Mouse (Mus musculus) forebrain, embryonic 16.5 days (tissue): ENCODE data around the gene Krt9. TPM values are rescaled to one million over a fixed set of nuclear protein-coding genes. Genes with fewer than 3 reads are reported as not detected.
"Not testable (repeated sequence)": the region's sequence is repeated elsewhere in the genome, so short reads cannot be mapped to it uniquely, and the experiment has no call there.

Experiments
- ATAC-seq: fragments of 200-750 bp; cut with Nextera tagmentation; 2 replicates; pipeline ENCODE4 v1.8.0; 2017; ENCODE audit warnings: mild to moderate bottlenecking, moderate library complexity
- H3K27ac ChIP-seq: fragments of 300-500 bp; sonication (generic); 2 replicates; pipeline ENCODE4 v1.5.1; 2014; ENCODE audit warnings: low read length, control low read depth
- H3K27me3 ChIP-seq: fragments of 300-500 bp; sonication (generic); replicated peaks from 2 replicates; pipeline ENCODE4 v1.6.1; 2014; ENCODE audit warnings: low read length; ENCODE audit not compliant: control insufficient read depth, insufficient read depth
- H3K36me3 ChIP-seq: fragments of 300-500 bp; sonication (generic); 2 replicates; pipeline ENCODE4 v1.6.1; 2014; ENCODE audit not compliant: control insufficient read depth, insufficient read depth
- H3K4me1 ChIP-seq: fragments of 300-500 bp; sonication (generic); replicated peaks from 2 replicates; pipeline ENCODE4 v1.6.1; 2014; ENCODE audit warnings: low read length; ENCODE audit not compliant: control insufficient read depth, insufficient read depth
- H3K4me2 ChIP-seq: fragments of 300-500 bp; sonication (generic); 2 replicates; pipeline ENCODE4 v1.6.1; 2014; ENCODE audit warnings: mild to moderate bottlenecking, low read length, control low read depth
- H3K4me3 ChIP-seq: fragments of 300-500 bp; sonication (generic); replicated peaks from 2 replicates; pipeline ENCODE4 v1.5.1; 2014; ENCODE audit warnings: mild to moderate bottlenecking, low read length, control low read depth
- H3K9ac ChIP-seq: fragments of 300-500 bp; sonication (generic); replicated peaks from 2 replicates; pipeline ENCODE4 v1.6.1; 2014; ENCODE audit warnings: low read depth, low read length, control low read depth
- H3K9me3 ChIP-seq: fragments of 300-500 bp; sonication (generic); 2 replicates; pipeline ENCODE4 v1.6.1; 2016; ENCODE audit warnings: low read length; ENCODE audit not compliant: control insufficient read depth
- WGBS: fragments of 180-500 bp; shearing (Covaris S2); extraction: QIAGEN DNeasy Blood & Tissue Kit; methylation state at CpG from one replicate; pipeline ENCODE4 v1.1.7; 2014; 5-methylcytosine and 5-hydroxymethylcytosine counted together
- polyA plus RNA-seq: library from polyadenylated mRNA; unstranded; fragments of >200 nt; fragmentation: Nextera tagmentation; extraction: Ambion mirVana; gene quantifications from 2 replicates; pipeline ENCODE4 v1.2.1, GENCODE M21; 2015

Gene Krt9
- not detected in 2 replicates for polyA plus RNA-seq

- Histone ChIP-seq H3K9ac (no peak within 1 kb of the TSS), H3K9me3 (no peaks in the 10 kb centered on the region), H3K4me2 (no peak within 1 kb of the TSS), H3K27ac (no peak within 1 kb of the TSS), H3K4me1 (no peaks in the 10 kb centered on the region), H3K27me3 (no peaks in the 10 kb centered on the region), H3K4me3 (no peak within 1 kb of the TSS), H3K36me3 (no peaks in the 10 kb centered on the region)
- 65% methylated on average over 9 of the region's 9 CpGs for WGBS
- no peak for ATAC-seq
These were observed at the start of gene Krt9 for GRCm38 (mm10) chr11:100192992-100193391. Krt9 (minus strand) TSS chr11:100193246.

GRCm38 (mm10) chr11:100240272-100240671, 47.2 kb upstream of the Krt9 start:
- not testable (repeated sequence) for H3K4me3 ChIP-seq, H3K9ac ChIP-seq, H3K36me3 ChIP-seq, H3K4me1 ChIP-seq, H3K4me2 ChIP-seq, H3K27me3 ChIP-seq, H3K27ac ChIP-seq, H3K9me3 ChIP-seq, ATAC-seq
- WGBS, result 90% methylated on average over 4 of the region's 4 CpGs

- 41% methylated on average over 8 of the region's 8 CpGs for WGBS
- ATAC-seq, result no peak
- no peak overlapping the region for H3K4me2 ChIP-seq
- no peak overlapping the region for H3K4me3 ChIP-seq
- H3K4me1 ChIP-seq, result no peaks in the 10 kb centered on the region
- no peak overlapping the region for H3K27ac ChIP-seq
- H3K9me3 ChIP-seq, result no peaks in the 10 kb centered on the region
- H3K9ac ChIP-seq, result no peak overlapping the region
- H3K27me3 ChIP-seq, result no peaks in the 10 kb centered on the region
- no peaks in the 10 kb centered on the region for H3K36me3 ChIP-seq
These were observed 28.7 kb upstream of the Krt9 start for GRCm38 (mm10) chr11:100221741-100222140.

- no peaks in the 10 kb centered on the region for H3K27me3 ChIP-seq
- no peak overlapping the region for H3K4me2 ChIP-seq
- H3K4me3 ChIP-seq, result no peak overlapping the region
- no peaks in the 10 kb centered on the region for H3K9me3 ChIP-seq
- no peak for ATAC-seq
- H3K36me3 ChIP-seq, result no peaks in the 10 kb centered on the region
- no peak overlapping the region for H3K27ac ChIP-seq
- no peak overlapping the region for H3K9ac ChIP-seq
- WGBS, result 76% methylated on average over 4 of the region's 4 CpGs
- H3K4me1 ChIP-seq, result no peaks in the 10 kb centered on the region
These were observed 26.3 kb upstream of the Krt9 start for GRCm38 (mm10) chr11:100219304-100219703.

- H3K4me2 ChIP-seq, result no peak overlapping the region
- H3K4me1 ChIP-seq, result no peaks in the 10 kb centered on the region
- H3K9me3 ChIP-seq, result no peaks in the 10 kb centered on the region
- no peak overlapping the region for H3K4me3 ChIP-seq
- no peaks in the 10 kb centered on the region for H3K36me3 ChIP-seq
- ATAC-seq, result no peak
- H3K27me3 ChIP-seq, result no peaks in the 10 kb centered on the region
- 74% methylated on average over 6 of the region's 6 CpGs for WGBS
- H3K27ac ChIP-seq, result no peak overlapping the region
- H3K9ac ChIP-seq, result no peak overlapping the region
These were observed 15.5 kb upstream of the Krt9 start for GRCm38 (mm10) chr11:100208542-100208941.

GRCm38 (mm10) chr11:100207498-100207897, 14.5 kb upstream of the Krt9 start, which contains the start of gene Krt14:
Krt14 (minus strand) TSS chr11:100207548.
- H3K4me3 ChIP-seq, result no peak within 1 kb of the TSS
- H3K27me3 ChIP-seq, result no peaks in the 10 kb centered on the region
- no peak within 1 kb of the TSS for H3K9ac ChIP-seq
- no peaks in the 10 kb centered on the region for H3K9me3 ChIP-seq
- no peak for ATAC-seq
- no peaks in the 10 kb centered on the region for H3K4me1 ChIP-seq
- H3K36me3 ChIP-seq, result no peaks in the 10 kb centered on the region
- H3K27ac ChIP-seq, result no peak within 1 kb of the TSS
- WGBS, result 94% methylated on average over 8 of the region's 8 CpGs
- no peak within 1 kb of the TSS for H3K4me2 ChIP-seq

GRCm38 (mm10) chr11:100203448-100203847, 10.4 kb upstream of the Krt9 start:
- Histone ChIP-seq H3K4me2 (no peak overlapping the region), H3K27me3 (no peaks in the 10 kb centered on the region), H3K9me3 (no peaks in the 10 kb centered on the region), H3K4me3 (no peak overlapping the region), H3K36me3 (no peaks in the 10 kb centered on the region), H3K4me1 (no peaks in the 10 kb centered on the region), H3K9ac (no peak overlapping the region), H3K27ac (no peak overlapping the region)
- 18% methylated on average over 6 of the region's 6 CpGs for WGBS
- no peak for ATAC-seq

GRCm38 (mm10) chr11:100202906-100203305, 9.9 kb upstream of the Krt9 start:
- Histone ChIP-seq H3K4me2 (no peak overlapping the region), H3K27me3 (no peaks in the 10 kb centered on the region), H3K9me3 (no peaks in the 10 kb centered on the region), H3K4me1 (no peaks in the 10 kb centered on the region), H3K9ac (no peak overlapping the region), H3K36me3 (no peaks in the 10 kb centered on the region), H3K27ac (no peak overlapping the region), H3K4me3 (no peak overlapping the region)
- 80% methylated on average over 4 of the region's 4 CpGs for WGBS
- ATAC-seq, result no peak

- no peak for ATAC-seq
- no peak overlapping the region for H3K4me2 ChIP-seq
- H3K36me3 ChIP-seq, result no peaks in the 10 kb centered on the region
- H3K27ac ChIP-seq, result no peak overlapping the region
- H3K27me3 ChIP-seq, result no peaks in the 10 kb centered on the region
- no peaks in the 10 kb centered on the region for H3K9me3 ChIP-seq
- no peak overlapping the region for H3K4me3 ChIP-seq
- 43% methylated on average over 8 of the region's 8 CpGs for WGBS
- no peak overlapping the region for H3K9ac ChIP-seq
- H3K4me1 ChIP-seq, result no peaks in the 10 kb centered on the region
These were observed 7.2 kb upstream of the Krt9 start for GRCm38 (mm10) chr11:100200104-100200820.

GRCm38 (mm10) chr11:100198666-100199065, 5.6 kb upstream of the Krt9 start:
- Histone ChIP-seq H3K4me3 (no peak overlapping the region), H3K27me3 (no peaks in the 10 kb centered on the region)
- 75% methylated on average over 4 of the region's 4 CpGs for WGBS

More at GRCm38 (mm10) chr11:100198666-100199065, 5.6 kb upstream of the Krt9 start:
- no peak for ATAC-seq
- Histone ChIP-seq H3K27ac (no peak overlapping the region), H3K9ac (no peak overlapping the region), H3K4me2 (no peak overlapping the region), H3K36me3 (no peaks in the 10 kb centered on the region), H3K9me3 (no peaks in the 10 kb centered on the region), H3K4me1 (no peaks in the 10 kb centered on the region)
